19 mouse cellular contexts compared by ENCODE assay signal in genomic region chr13:113168018-113168534, GRCm38 (mm10). TPM values are rescaled to one million over a fixed set of nuclear protein-coding genes. Genes with fewer than 3 reads are reported as not detected.
A peak's percentile ranks its signal among the peaks of the same experiment; 100 is the strongest.
DNase-seq lines count a peak whose midpoint lies in the region; ATAC-seq and TF ChIP-seq lines count a peak whose summit lies in the region.
"Had no signal": no experiment of that assay in that cellular context is flagged by ENCODE, and none has a peak within 500 bp of the region (broad histone marks: within the 10 kb centered on the region; RNA-seq: fewer than 3 reads in every experiment).

No protein-coding gene starts in this region.

- H3K4me3 ChIP-seq in kidney, adult 2 months (ENCODE audit: insufficient read depth, low read depth, low read length) = no peak overlapping the region
- H3K4me3 ChIP-seq in kidney, embryonic 15.5 days (replicated peaks) = no peak overlapping the region
- no peak overlapping the region for H3K4me3 ChIP-seq in brown adipose tissue, adult 24 weeks (ENCODE audit: insufficient read depth, low read depth, low read length)
- no peak overlapping the region for H3K4me3 ChIP-seq in midbrain, embryonic 16.5 days (ENCODE audit: low read depth, low read length)
- H3K4me3 ChIP-seq: embryonic facial prominence, embryonic 15.5 days; forebrain, embryonic 13.5 days; gastrocnemius, adult 2 months; limb, embryonic 12.5 days; neural tube, embryonic 15.5 days had no signal

- no peak overlapping the region; the same call in 1 of the 2 replicates for H3K27ac ChIP-seq in kidney, adult 2 months (ENCODE audit: insufficient read depth, low read depth, low read length)
- no peak overlapping the region for H3K27ac ChIP-seq in kidney, embryonic 15.5 days
- peak overlapping the region; percentile 35; the same call in 1 of the 2 replicates for H3K27ac ChIP-seq in brown adipose tissue, adult 24 weeks (replicated peaks; ENCODE audit: low read depth, low read length)
- H3K27ac ChIP-seq in midbrain, embryonic 16.5 days (ENCODE audit: low read length) = no peak overlapping the region
- H3K27ac ChIP-seq: embryonic facial prominence, embryonic 15.5 days; forebrain, embryonic 13.5 days; gastrocnemius, adult 2 months; limb, embryonic 12.5 days; neural tube, embryonic 15.5 days had no signal

- no peak for TF ChIP-seq POLR2A in kidney, adult 2 months (IDR thresholded peaks at IDR 0.05; ENCODE audit: low read depth, low read length)

- no peak for ATAC-seq in kidney, embryonic 15.5 days (replicated peaks; ENCODE audit: low FRiP score)
- ATAC-seq in midbrain, embryonic 16.5 days = no peak
- ATAC-seq in megakaryocyte, adult 5-6 weeks (ENCODE audit: poor library complexity, severe bottlenecking) = no peak
- ATAC-seq: forebrain, embryonic 13.5 days had no signal

- TF ChIP-seq CTCF in kidney, adult 2 months (conservative IDR thresholded peaks at IDR 0.05; ENCODE audit: insufficient read depth, insufficient read length, low read depth, low read length) = no peak

- no peak overlapping the region for H3K9ac ChIP-seq in kidney, embryonic 15.5 days
- H3K9ac ChIP-seq in midbrain, embryonic 16.5 days (ENCODE audit: low read depth, low read length) = no peak overlapping the region
- H3K9ac ChIP-seq: embryonic facial prominence, embryonic 15.5 days; forebrain, embryonic 13.5 days; limb, embryonic 12.5 days; neural tube, embryonic 15.5 days had no signal

- H3K4me1 ChIP-seq in kidney, adult 2 months (ENCODE audit: control insufficient read depth, insufficient read depth, low read length) = peaks cover 9% of the 10 kb centered on the region; the same call in 1 of the 2 replicates
- no peaks in the 10 kb centered on the region for H3K4me1 ChIP-seq in kidney, embryonic 15.5 days
- peaks cover 5% of the 10 kb centered on the region; the same call in 1 of the 2 replicates for H3K4me1 ChIP-seq in brown adipose tissue, adult 24 weeks (ENCODE audit: control insufficient read depth, insufficient read depth, insufficient read length, low read length)
- no peaks in the 10 kb centered on the region for H3K4me1 ChIP-seq in midbrain, embryonic 16.5 days (ENCODE audit: control insufficient read depth, insufficient read depth, low read length)
- H3K4me1 ChIP-seq: embryonic facial prominence, embryonic 15.5 days; forebrain, embryonic 13.5 days; limb, embryonic 12.5 days; neural tube, embryonic 15.5 days had no signal

- H3K36me3 ChIP-seq in kidney, adult 2 months (ENCODE audit: control insufficient read depth, insufficient read depth, low read length) = no peaks in the 10 kb centered on the region
- no peaks in the 10 kb centered on the region for H3K36me3 ChIP-seq in kidney, embryonic 15.5 days
- H3K36me3 ChIP-seq in midbrain, embryonic 16.5 days (ENCODE audit: control insufficient read depth, insufficient read depth, low read length) = no peaks in the 10 kb centered on the region
- H3K36me3 ChIP-seq: embryonic facial prominence, embryonic 15.5 days; G1E; limb, embryonic 12.5 days; neural tube, embryonic 15.5 days had no signal

- WGBS in kidney, adult 2 months = 47% methylated on average over 9 of the region's 9 CpGs
- WGBS in kidney, embryonic 15.5 days = 51% methylated on average over 9 of the region's 9 CpGs
- WGBS in midbrain, embryonic 16.5 days = 78% methylated on average over 9 of the region's 9 CpGs

- DNase-seq in adrenal gland, adult (ENCODE audit: inconsistent age in 2 of 2, low spot score in 1 of 2) = peak; percentile 7 to 55
- DNase-seq in adrenal gland, postnatal 4 days (ENCODE audit: low spot score in 2 of 2) = no peak
- peak; percentile 55 for DNase-seq in kidney, adult 2 months
- peak; percentile 64 for DNase-seq in A20 (ENCODE audit: low read depth, low spot score)
- DNase-seq: gastrocnemius, adult 2 months; right cerebral cortex, adult 18-20 months had no signal

- H3K9me3 ChIP-seq in kidney, embryonic 15.5 days (replicated peaks) = no peaks in the 10 kb centered on the region
- H3K9me3 ChIP-seq in midbrain, embryonic 16.5 days (replicated peaks; ENCODE audit: control insufficient read depth, low read length, poor library complexity, severe bottlenecking) = no peaks in the 10 kb centered on the region
- H3K9me3 ChIP-seq: embryonic facial prominence, embryonic 15.5 days; forebrain, embryonic 13.5 days; G1E; limb, embryonic 12.5 days; neural tube, embryonic 15.5 days had no signal

- H3K27me3 ChIP-seq in kidney, adult 2 months (replicated peaks; ENCODE audit: control insufficient read depth, insufficient read depth, low read length) = no peaks in the 10 kb centered on the region; the same call in 1 of the 2 replicates
- no peaks in the 10 kb centered on the region for H3K27me3 ChIP-seq in kidney, embryonic 15.5 days
- H3K27me3 ChIP-seq in midbrain, embryonic 16.5 days (ENCODE audit: control insufficient read depth, insufficient read depth, low read depth, low read length) = no peaks in the 10 kb centered on the region
- H3K27me3 ChIP-seq: embryonic facial prominence, embryonic 15.5 days; forebrain, embryonic 13.5 days; limb, embryonic 12.5 days; neural tube, embryonic 15.5 days had no signal

- no peak overlapping the region for H3K4me2 ChIP-seq in kidney, embryonic 15.5 days
- no peak overlapping the region for H3K4me2 ChIP-seq in midbrain, embryonic 16.5 days (ENCODE audit: low read length)
- H3K4me2 ChIP-seq: embryonic facial prominence, embryonic 15.5 days; forebrain, embryonic 13.5 days; limb, embryonic 12.5 days; neural tube, embryonic 15.5 days had no signal

RNA-seq across cellular contexts. Expression of gene Esm1, which starts 41.4 kb away (rescaled TPM):
- 10 to 100 TPM; 11.7 to 14.6 TPM for total RNA-seq in adrenal gland, postnatal 4 days (2021)
- polyA plus RNA-seq in kidney, adult 2 months (2012; rRNA removed) = 16.4 and 16.6 TPM in 2 replicates
- 7.9 and 8.1 TPM in 2 replicates for polyA plus RNA-seq in kidney, embryonic 15.5 days (2015; fragmentation: Nextera tagmentation; extraction: Ambion mirVana)
- not detected in 2 replicates for polyA plus RNA-seq in brown adipose tissue, adult 24 weeks (2012; ENCODE audit: insufficient read depth, insufficient read length, missing spikeins)
- 1.8 and 2.1 TPM in 2 replicates for polyA plus RNA-seq in midbrain, embryonic 16.5 days (2015; fragmentation: Nextera tagmentation; extraction: Ambion mirVana)
- 0.07 and 0.71 TPM in 2 replicates for total RNA-seq in megakaryocyte, adult 5-6 weeks (2015)
- 1.3 and 1.8 TPM in 2 replicates for total RNA-seq in megakaryocyte, adult 5-6 weeks (2017)
- total RNA-seq: G1E; megakaryocyte progenitor cell, adult 5-6 weeks; monocyte, adult 5-6 weeks had no signal
- polyA plus RNA-seq: G1E had no signal

RNA-seq across cellular contexts. Expression of gene Gzmk, which starts 57.6 kb away (rescaled TPM):
- total RNA-seq in adrenal gland, postnatal 4 days (2021) = not detected
- not detected in 2 replicates for polyA plus RNA-seq in kidney, adult 2 months (2012; rRNA removed)
- polyA plus RNA-seq in kidney, embryonic 15.5 days (2015; fragmentation: Nextera tagmentation; extraction: Ambion mirVana) = not detected in 2 replicates
- polyA plus RNA-seq in brown adipose tissue, adult 24 weeks (2012; ENCODE audit: insufficient read depth, insufficient read length, missing spikeins) = not detected in 2 replicates
- 0.14 and 0.26 TPM in 2 replicates for polyA plus RNA-seq in midbrain, embryonic 16.5 days (2015; fragmentation: Nextera tagmentation; extraction: Ambion mirVana)
- total RNA-seq in megakaryocyte, adult 5-6 weeks (2015) = not detected in 2 replicates
- not detected in 2 replicates for total RNA-seq in megakaryocyte, adult 5-6 weeks (2017)
- total RNA-seq: G1E; gastrocnemius, adult 2 months; megakaryocyte progenitor cell, adult 5-6 weeks; monocyte, adult 5-6 weeks had no signal
- polyA plus RNA-seq: embryonic facial prominence, embryonic 15.5 days; forebrain, embryonic 13.5 days; G1E; heart, embryonic 16.5 days; intestine, embryonic 14.5 days; limb, embryonic 12.5 days; neural tube, embryonic 15.5 days had no signal

Comparison
In these comparisons a context has a peak if more than half of its experiments do, and no peak if none do; other contexts are left out.
1. DNase-seq: peak in adrenal gland, adult (2 of 2), kidney, adult 2 months (single experiment) and A20 (single experiment); none in adrenal gland, postnatal 4 days (0 of 2).